Mouse (Mus musculus) bone marrow macrophage, adult 2 months (primary cell): ENCODE results near the gene Dpep3.

ENCODE experiments used
- CTCF ChIP-seq: IDR thresholded peaks from 2 replicates; pipeline ENCODE4 v1.5.1; 2012; ENCODE audit warnings: low read depth, mild to moderate bottlenecking, low read length, moderate library complexity
- POLR2A ChIP-seq: IDR thresholded peaks from 2 replicates; pipeline ENCODE4 v1.6.1; 2012; ENCODE audit warnings: mild to moderate bottlenecking, low read depth, low read length, borderline replicate concordance

- TF ChIP-seq CTCF (no peak), POLR2A (no peak)
These were observed 9.9 kb downstream of the Dpep3 start for GRCm38 (mm10) chr8:105969367-105969766.
